Mouse (Mus musculus) lung, postnatal 4 days (tissue): Measurements from ENCODE around the gene Hcrt.
"Not testable (repeated sequence)": the region's sequence is repeated elsewhere in the genome, so short reads cannot be mapped to it uniquely, and the experiment has no call there.

ENCODE experiments used
- DNase-seq, 2 experiments: peaks; one replicate each; pipeline ENCODE4 v3.0.0; 2021

The Hcrt gene

GRCm38 (mm10) chr11:100762831-100763230 lies at the start of gene Hcrt:
Gene Hcrt, minus strand, starts transcription at chr11:100762931.
- DNase-seq, result no peak

GRCm38 (mm10) chr11:100811132-100811531 lies 48.4 kb upstream of the Hcrt start:
- DNase-seq, result no peak

- DNase-seq, result no peak
Observed at GRCm38 (mm10) chr11:100810516-100810915, 47.8 kb upstream of the Hcrt start.

GRCm38 (mm10) chr11:100806380-100807305 lies 43.9 kb upstream of the Hcrt start:
- DNase-seq, result no peak

DNA sequence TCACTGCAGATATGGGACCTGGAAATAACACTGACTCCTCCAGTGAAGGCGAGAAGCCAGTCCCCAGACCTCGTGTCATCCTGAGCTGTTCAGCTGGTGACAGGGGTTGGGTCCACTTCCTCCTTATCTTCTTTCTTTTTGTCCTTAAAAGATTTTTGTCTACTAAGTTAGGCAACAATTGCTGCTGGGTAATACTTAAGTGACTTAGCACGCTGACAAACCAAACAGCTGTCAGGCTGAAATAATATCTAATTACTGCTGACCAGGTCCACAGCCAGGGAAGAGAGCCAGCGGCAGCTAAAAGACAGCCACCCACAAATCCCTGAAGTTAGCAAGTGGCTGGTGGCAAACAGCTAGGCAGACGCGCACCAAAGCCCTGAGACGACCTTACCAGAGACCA lies 42.8 kb upstream of the Hcrt start:
- DNase-seq, result peak in 1 of 2 experiments; percentile 40

DNA sequence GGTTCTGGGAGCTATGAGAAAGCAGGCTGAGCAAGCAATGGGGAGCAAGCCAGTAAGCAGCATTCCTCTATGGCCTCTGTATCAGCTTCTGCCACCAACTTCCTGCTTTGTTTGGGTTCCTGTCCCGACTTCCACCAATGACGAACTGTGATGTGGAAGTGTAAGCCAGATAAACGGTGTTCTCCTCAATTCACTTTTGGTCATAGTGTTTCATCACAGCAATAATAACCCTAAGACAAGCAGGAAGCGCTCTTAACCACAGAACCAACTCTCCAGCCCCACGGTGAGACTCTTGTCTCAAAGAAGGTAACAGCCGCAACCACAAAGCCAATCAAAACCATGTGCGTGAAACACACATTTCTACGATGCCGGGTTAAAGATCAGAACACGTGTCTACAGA lies 41.7 kb upstream of the Hcrt start:
- DNase-seq, result no peak

- no peak for DNase-seq
Observed at GRCm38 (mm10) chr11:100799426-100799825, 36.7 kb upstream of the Hcrt start.

GRCm38 (mm10) chr11:100796585-100796984 lies 33.9 kb upstream of the Hcrt start:
- no peak for DNase-seq

GRCm38 (mm10) chr11:100795386-100795785 lies 32.7 kb upstream of the Hcrt start:
- no peak for DNase-seq

DNA sequence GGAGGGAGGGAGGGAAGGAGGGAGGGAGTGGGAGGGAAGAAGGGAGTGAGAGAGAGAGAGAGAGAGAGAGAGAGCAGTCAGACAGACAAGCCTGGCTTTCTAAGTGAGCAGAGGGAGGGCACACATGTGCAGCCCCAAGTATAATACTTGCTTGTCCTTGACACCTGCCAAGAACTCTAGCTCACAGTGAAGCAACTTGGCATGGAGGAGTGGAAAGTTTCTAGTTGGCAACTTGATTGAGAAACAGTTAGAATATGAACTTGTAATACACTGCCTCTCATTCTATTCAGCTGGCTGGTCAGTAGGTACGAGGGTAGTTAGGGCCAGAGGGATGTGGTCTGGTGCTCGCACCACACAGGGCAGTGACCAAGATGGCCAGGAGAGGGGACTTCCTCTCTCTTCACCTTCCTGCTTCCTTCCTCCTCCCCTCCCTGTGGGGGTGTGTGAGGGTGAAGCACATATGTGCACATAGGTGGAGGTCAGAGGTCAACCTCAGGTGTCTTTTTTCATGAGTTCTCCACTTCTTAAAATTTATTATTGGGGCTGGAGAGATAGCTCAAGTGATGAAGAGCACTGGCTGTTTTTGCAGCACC lies 28.8 kb upstream of the Hcrt start:
- no peak for DNase-seq

DNA sequence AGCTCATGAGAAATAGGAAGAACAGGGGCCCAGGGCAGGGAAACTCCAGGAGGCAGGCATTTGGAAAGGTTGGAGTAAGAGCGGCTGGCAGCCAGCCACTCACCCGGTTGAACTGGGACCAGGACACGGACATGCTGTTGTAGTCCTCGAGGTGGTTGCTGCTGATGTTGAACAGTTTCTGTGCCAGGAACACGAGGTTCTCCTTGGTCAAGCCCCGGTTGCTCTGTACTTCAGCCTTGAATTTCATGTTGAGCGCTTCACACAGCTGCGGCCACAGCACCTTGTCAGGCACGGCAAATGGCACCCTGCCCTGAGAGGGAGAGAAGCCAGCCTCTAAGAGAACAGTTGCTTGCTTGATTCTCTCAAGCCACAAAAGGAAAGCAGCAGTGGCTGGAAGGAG lies 27.9 kb upstream of the Hcrt start:
- not testable (repeated sequence) for DNase-seq

DNA sequence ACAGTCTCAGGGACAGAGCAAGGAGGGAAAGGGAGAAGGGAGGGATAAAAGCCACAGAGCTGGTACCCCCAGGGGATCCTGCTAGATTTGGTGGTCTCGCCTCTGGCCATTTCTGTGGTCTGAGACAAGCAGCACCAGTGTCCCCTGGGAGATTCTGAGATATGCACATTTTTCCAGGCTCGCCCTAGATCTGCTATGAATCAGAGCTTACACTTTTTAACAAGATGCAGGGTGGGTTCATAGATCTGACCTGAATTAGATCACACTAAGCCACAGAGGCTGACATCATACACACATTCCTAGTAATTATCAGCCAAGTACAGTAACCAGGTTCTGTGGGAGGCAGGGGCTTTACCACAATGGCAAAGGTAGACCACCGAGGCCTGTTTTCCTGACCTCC lies 27.0 kb upstream of the Hcrt start:
- DNase-seq, result no peak

DNA sequence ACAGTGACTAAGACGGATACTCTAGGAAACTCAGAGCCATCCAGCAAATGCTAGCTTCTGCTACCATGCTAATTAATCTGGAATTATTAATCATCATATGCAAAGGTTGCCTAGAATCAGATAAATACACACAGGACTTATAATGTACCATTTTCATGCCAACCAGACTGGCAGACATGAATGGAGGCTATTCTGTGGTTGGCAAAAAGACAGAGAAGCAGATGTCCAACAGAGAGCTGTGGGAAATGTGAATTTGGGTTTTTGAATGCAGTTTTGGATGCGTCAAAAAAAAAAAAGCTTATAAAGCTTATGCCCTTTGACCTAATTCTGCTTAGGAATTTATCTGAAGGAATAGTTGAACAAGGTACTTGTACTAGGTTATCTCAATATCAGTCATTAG lies 23.0 kb upstream of the Hcrt start:
- DNase-seq, result no peak

- no peak for DNase-seq
Observed at GRCm38 (mm10) chr11:100784286-100784685, 21.6 kb upstream of the Hcrt start.

- no peak for DNase-seq
Observed at GRCm38 (mm10) chr11:100782568-100782967, 19.8 kb upstream of the Hcrt start.

DNA sequence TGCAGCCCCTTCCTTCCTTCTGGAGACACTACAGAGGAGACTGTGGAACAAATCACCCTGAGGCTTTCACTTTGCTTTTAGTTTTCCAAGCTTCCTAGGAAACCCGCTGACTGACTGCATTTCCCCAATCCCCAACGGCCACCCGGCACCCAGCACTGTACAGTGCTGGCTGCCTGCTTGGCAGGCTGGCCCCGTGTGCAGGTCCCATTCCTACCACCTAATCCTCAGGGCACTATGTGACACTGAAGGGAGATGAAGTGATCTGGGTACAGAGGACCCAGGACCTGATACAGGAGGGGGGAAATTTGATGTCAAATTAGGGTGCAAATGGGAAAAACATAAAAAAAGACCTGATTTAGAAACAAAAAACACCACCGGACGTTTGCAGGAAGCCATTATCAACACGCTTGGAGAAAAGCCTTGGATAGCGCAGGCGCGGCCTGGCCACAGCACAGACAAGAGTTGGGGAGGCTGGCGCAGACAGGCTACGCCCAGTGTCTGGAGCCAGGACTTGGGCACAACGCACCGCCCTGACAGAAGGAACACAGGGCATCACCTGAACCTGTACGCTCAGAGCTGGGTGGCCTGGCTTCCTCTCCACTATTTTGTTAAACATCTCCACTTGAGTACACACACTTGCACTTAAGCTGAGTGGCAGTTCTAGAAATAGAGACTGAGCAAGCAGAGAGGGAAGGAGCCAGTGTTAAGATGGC lies 19.2 kb upstream of the Hcrt start:
- DNase-seq, result peak in 1 of 2 experiments; percentile 54

DNA sequence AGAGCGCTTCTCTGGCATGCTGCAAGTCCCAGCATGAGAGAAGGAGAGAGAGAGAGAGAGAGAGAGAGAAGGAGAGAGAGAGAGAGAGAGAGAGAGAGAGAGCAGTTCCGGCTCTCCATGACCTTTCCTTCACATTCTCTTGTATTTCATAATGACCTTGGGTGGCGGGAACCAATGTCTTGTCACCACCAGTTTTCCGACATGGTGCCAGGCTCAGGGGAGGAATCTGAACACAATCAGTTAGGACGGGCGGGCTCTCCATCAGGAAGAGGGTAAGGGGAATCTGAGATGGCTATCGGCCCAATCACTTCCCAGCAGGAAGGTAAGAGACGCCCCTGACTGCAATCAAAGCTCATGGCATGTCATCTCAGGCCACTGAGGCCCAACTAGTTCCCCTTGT lies 17.5 kb upstream of the Hcrt start:
- no peak for DNase-seq

GRCm38 (mm10) chr11:100778069-100778468 lies 15.3 kb upstream of the Hcrt start:
- no peak for DNase-seq

DNA sequence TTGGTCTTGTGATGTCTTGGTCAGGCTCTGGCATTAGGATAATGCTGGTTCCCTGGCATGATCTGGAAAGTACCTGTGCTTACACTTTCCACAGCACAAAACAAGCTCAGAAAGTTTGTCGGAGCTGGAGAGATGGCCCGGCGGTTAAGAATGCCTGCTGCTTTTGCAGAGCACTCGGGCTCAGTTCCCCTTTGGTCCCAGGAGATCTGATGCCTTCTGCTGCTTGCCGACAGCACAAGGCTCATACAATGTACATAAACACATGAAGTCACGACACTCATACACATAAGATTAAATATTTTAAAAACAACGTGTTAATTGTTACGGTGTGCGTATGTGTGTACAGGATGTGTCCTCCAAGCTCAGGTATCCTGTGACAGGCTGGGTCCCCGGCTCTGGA lies 13.2 kb upstream of the Hcrt start:
- DNase-seq, result no peak

GRCm38 (mm10) chr11:100774261-100774660 lies 11.5 kb upstream of the Hcrt start:
- DNase-seq, result no peak

DNA sequence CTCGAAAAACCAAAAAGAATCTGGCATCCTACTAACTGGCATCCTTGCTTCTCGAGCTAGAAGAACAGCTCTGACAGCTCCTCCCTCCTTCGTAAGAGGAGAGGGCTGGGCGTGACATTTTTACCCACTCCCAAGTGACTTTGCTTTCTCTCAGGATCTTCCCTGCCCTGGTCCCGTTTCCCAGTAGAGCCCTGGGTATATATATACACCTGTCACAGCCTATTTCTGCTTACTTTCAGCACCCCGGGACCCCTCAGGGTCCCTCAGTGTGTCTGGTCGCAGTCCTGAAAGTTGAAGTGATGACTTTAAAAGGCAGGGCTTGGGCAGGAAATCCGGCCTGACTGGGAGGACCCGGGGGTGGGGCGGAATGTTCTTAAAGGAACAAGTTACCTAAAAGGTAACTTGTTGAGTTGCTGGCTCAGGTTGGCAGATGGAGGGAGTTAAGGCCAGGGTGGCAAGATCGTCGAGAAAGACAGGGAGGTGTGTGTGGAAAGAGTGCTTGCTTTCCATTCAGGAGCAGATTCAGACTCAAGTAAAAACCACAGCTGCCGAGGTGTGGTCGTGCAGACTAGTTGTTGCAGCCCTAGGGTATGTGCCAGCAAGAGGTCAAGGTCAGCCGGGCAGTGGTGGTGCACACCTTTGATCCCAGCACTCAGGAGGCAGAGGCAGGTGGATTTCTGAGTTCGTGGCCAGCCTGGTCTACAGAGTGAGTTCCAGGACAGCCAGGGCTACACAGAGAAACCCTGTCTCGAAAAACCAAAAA lies 8.1 kb upstream of the Hcrt start, which contains the start of gene Ghdc:
Gene Ghdc, minus strand, starts transcription at position 312 of the 763 bp plus-strand sequence.
- peak; percentile 83 to 85 for DNase-seq

DNA sequence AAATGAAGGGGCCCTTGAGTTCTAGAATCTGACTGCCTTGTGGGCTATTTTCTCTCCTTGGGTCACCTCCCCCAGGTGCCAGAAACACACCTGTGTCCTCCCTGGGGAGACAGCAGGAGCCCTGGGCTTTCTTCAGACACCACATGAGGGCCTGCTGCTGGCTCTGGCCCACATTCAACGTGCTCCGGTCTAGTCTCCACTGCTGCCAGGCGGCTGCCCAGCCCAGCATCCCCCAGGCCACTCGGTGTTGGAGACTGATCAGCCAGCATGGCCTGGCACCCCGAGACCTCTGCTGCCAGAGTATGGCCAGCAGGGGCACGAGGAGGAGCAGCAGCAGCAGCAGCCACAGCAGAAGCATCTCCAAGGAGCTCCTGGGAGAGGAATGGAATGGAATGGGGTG lies 7.2 kb upstream of the Hcrt start:
- no peak for DNase-seq

- no peak for DNase-seq
Observed at GRCm38 (mm10) chr11:100767871-100768270, 5.1 kb upstream of the Hcrt start.
